Mouse (Mus musculus): ENCODE results near the gene Creb5. TPM values are rescaled to one million over a fixed set of nuclear protein-coding genes. Genes with fewer than 3 reads are reported as not detected.

Gene Creb5
- 0.13 TPM for polyA plus RNA-seq (2014; fragmentation: Illumina TruSeq; extraction: RNeasy Lipid Tissue Mini Kit (QIAGEN cat#74804); ENCODE audit: low read depth, low replicate concordance)

GRCm38 (mm10) chr6:53287038-53287561, at the start of gene Creb5:
Gene Creb5, plus strand, starts transcription at chr6:53287270.

Other genes starting within 250 kb of the Creb5 start
- 1.6 TPM for gene Jazf1, start 218.6 kb upstream of the Creb5 start, polyA plus RNA-seq (2014; fragmentation: Illumina TruSeq; extraction: RNeasy Lipid Tissue Mini Kit (QIAGEN cat#74804); ENCODE audit: low read depth, low replicate concordance)

All from liver, adult 10 weeks (tissue).